Mouse (Mus musculus): ENCODE measurements around the gene Gbp2. TPM values are rescaled to one million over a fixed set of nuclear protein-coding genes. Genes with fewer than 3 reads are reported as not detected.

The Gbp2 gene
- polyA plus RNA-seq (2012; rRNA removed) = 8.6 and 12.4 TPM in 2 replicates

GRCm38 (mm10) chr3:142620111-142620955, at the start of gene Gbp2:
TSS of gene Gbp2 (plus strand) at chr3:142620602.
- Histone ChIP-seq H3K27ac (ENCODE audit: insufficient read depth, low read length) (peak within 1 kb of the TSS; percentile 95), H3K4me3 (ENCODE audit: extremely low read depth, insufficient read depth, insufficient read length) (peak within 1 kb of the TSS; percentile 62), H3K4me1 (ENCODE audit: control insufficient read depth, insufficient read depth, insufficient read length) (peaks cover 12% of the 10 kb centered on the region), H3K36me3 (ENCODE audit: control insufficient read depth, insufficient read depth, low read length) (peaks cover 2% of the 10 kb centered on the region; the same call in 1 of the 2 replicates), H3K27me3 (ENCODE audit: control insufficient read depth, insufficient read depth, low read length) (no peaks in the 10 kb centered on the region)
- TF ChIP-seq CTCF (IDR thresholded peaks at IDR 0.05; ENCODE audit: extremely low read depth, insufficient read depth, insufficient read length, insufficient replicate concordance) = no peak
- no peak for TF ChIP-seq POLR2A (IDR thresholded peaks at IDR 0.05; ENCODE audit: low read depth, low read length)
- 3% methylated on average over 4 of the region's 4 CpGs for WGBS
- DNase-seq (ENCODE audit: low read depth in 1 of 2, low spot score in 2 of 2) = no peak

- TF ChIP-seq CTCF (IDR thresholded peaks at IDR 0.05; ENCODE audit: extremely low read depth, insufficient read depth, insufficient read length, insufficient replicate concordance) (no peak), POLR2A (IDR thresholded peaks at IDR 0.05; ENCODE audit: low read depth, low read length) (no peak)
- Histone ChIP-seq H3K27ac (ENCODE audit: insufficient read depth, low read length) (no peak overlapping the region), H3K4me3 (ENCODE audit: extremely low read depth, insufficient read depth, insufficient read length) (no peak overlapping the region), H3K27me3 (ENCODE audit: control insufficient read depth, insufficient read depth, low read length) (no peaks in the 10 kb centered on the region), H3K36me3 (ENCODE audit: control insufficient read depth, insufficient read depth, low read length) (peaks cover 24% of the 10 kb centered on the region), H3K4me1 (ENCODE audit: control insufficient read depth, insufficient read depth, insufficient read length) (no peaks in the 10 kb centered on the region)
- DNase-seq (ENCODE audit: low read depth in 1 of 2, low spot score in 2 of 2) = no peak
- 88% methylated on average over 4 of the region's 4 CpGs for WGBS
These were observed 49.7 kb upstream of the Gbp2 start for GRCm38 (mm10) chr3:142570738-142571137.

GRCm38 (mm10) chr3:142577108-142577507, 43.3 kb upstream of the Gbp2 start:
- H3K27me3 ChIP-seq (ENCODE audit: control insufficient read depth, insufficient read depth, low read length) = no peaks in the 10 kb centered on the region
- no peaks in the 10 kb centered on the region; the same call in 1 of the 2 replicates for H3K36me3 ChIP-seq (ENCODE audit: control insufficient read depth, insufficient read depth, low read length)
- no peak overlapping the region for H3K4me3 ChIP-seq (ENCODE audit: extremely low read depth, insufficient read depth, insufficient read length)
- TF ChIP-seq CTCF (IDR thresholded peaks at IDR 0.05; ENCODE audit: extremely low read depth, insufficient read depth, insufficient read length, insufficient replicate concordance) = no peak
- TF ChIP-seq POLR2A (IDR thresholded peaks at IDR 0.05; ENCODE audit: low read depth, low read length) = no peak
- H3K4me1 ChIP-seq (ENCODE audit: control insufficient read depth, insufficient read depth, insufficient read length) = peaks cover 3% of the 10 kb centered on the region; the same call in 1 of the 2 replicates
- no peak overlapping the region for H3K27ac ChIP-seq (ENCODE audit: insufficient read depth, low read length)
- WGBS = 68% methylated on average over 3 of the region's 3 CpGs
- DNase-seq (ENCODE audit: low read depth in 1 of 2, low spot score in 2 of 2) = no peak

- peaks cover 3% of the 10 kb centered on the region; the same call in 1 of the 2 replicates for H3K4me1 ChIP-seq (ENCODE audit: control insufficient read depth, insufficient read depth, insufficient read length)
- TF ChIP-seq CTCF (IDR thresholded peaks at IDR 0.05; ENCODE audit: extremely low read depth, insufficient read depth, insufficient read length, insufficient replicate concordance) (no peak), POLR2A (IDR thresholded peaks at IDR 0.05; ENCODE audit: low read depth, low read length) (no peak)
- 67% methylated on average over 4 of the region's 4 CpGs for WGBS
- DNase-seq (ENCODE audit: low read depth in 1 of 2, low spot score in 2 of 2) = no peak
- H3K27ac ChIP-seq (ENCODE audit: insufficient read depth, low read length) = no peak overlapping the region
- H3K36me3 ChIP-seq (ENCODE audit: control insufficient read depth, insufficient read depth, low read length) = no peaks in the 10 kb centered on the region
- H3K27me3 ChIP-seq (ENCODE audit: control insufficient read depth, insufficient read depth, low read length) = no peaks in the 10 kb centered on the region
- H3K4me3 ChIP-seq (ENCODE audit: extremely low read depth, insufficient read depth, insufficient read length) = no peak overlapping the region
These were observed 42.1 kb upstream of the Gbp2 start for GRCm38 (mm10) chr3:142578342-142578741.

GRCm38 (mm10) chr3:142583067-142583466, 37.3 kb upstream of the Gbp2 start:
- H3K27me3 ChIP-seq (ENCODE audit: control insufficient read depth, insufficient read depth, low read length) = no peaks in the 10 kb centered on the region
- H3K27ac ChIP-seq (ENCODE audit: insufficient read depth, low read length) = no peak overlapping the region
- WGBS = 84% methylated on average over 4 of the region's 4 CpGs
- no peak for TF ChIP-seq POLR2A (IDR thresholded peaks at IDR 0.05; ENCODE audit: low read depth, low read length)
- no peaks in the 10 kb centered on the region for H3K4me1 ChIP-seq (ENCODE audit: control insufficient read depth, insufficient read depth, insufficient read length)
- no peak for DNase-seq (ENCODE audit: low read depth in 1 of 2, low spot score in 2 of 2)
- no peaks in the 10 kb centered on the region for H3K36me3 ChIP-seq (ENCODE audit: control insufficient read depth, insufficient read depth, low read length)
- no peak overlapping the region for H3K4me3 ChIP-seq (ENCODE audit: extremely low read depth, insufficient read depth, insufficient read length)

GRCm38 (mm10) chr3:142587386-142587785, 33.0 kb upstream of the Gbp2 start:
- H3K4me3 ChIP-seq (ENCODE audit: extremely low read depth, insufficient read depth, insufficient read length) = no peak overlapping the region
- no peak for DNase-seq (ENCODE audit: low read depth in 1 of 2, low spot score in 2 of 2)

GRCm38 (mm10) chr3:142588888-142589287, 31.5 kb upstream of the Gbp2 start:
- H3K27me3 ChIP-seq (ENCODE audit: control insufficient read depth, insufficient read depth, low read length) = no peaks in the 10 kb centered on the region
- no peak overlapping the region for H3K4me3 ChIP-seq (ENCODE audit: extremely low read depth, insufficient read depth, insufficient read length)
- no peak for DNase-seq (ENCODE audit: low read depth in 1 of 2, low spot score in 2 of 2)
- H3K4me1 ChIP-seq (ENCODE audit: control insufficient read depth, insufficient read depth, insufficient read length) = peaks cover 10% of the 10 kb centered on the region
- H3K27ac ChIP-seq (ENCODE audit: insufficient read depth, low read length) = no peak overlapping the region
- WGBS = 77% methylated on average over 2 of the region's 2 CpGs
- no peak for TF ChIP-seq CTCF (IDR thresholded peaks at IDR 0.05; ENCODE audit: extremely low read depth, insufficient read depth, insufficient read length, insufficient replicate concordance)
- TF ChIP-seq POLR2A (IDR thresholded peaks at IDR 0.05; ENCODE audit: low read depth, low read length) = no peak
- no peaks in the 10 kb centered on the region for H3K36me3 ChIP-seq (ENCODE audit: control insufficient read depth, insufficient read depth, low read length)

More at GRCm38 (mm10) chr3:142587386-142587785, 33.0 kb upstream of the Gbp2 start:
- Histone ChIP-seq H3K4me1 (ENCODE audit: control insufficient read depth, insufficient read depth, insufficient read length) (peaks cover 10% of the 10 kb centered on the region), H3K27ac (ENCODE audit: insufficient read depth, low read length) (no peak overlapping the region), H3K36me3 (ENCODE audit: control insufficient read depth, insufficient read depth, low read length) (no peaks in the 10 kb centered on the region), H3K27me3 (ENCODE audit: control insufficient read depth, insufficient read depth, low read length) (no peaks in the 10 kb centered on the region)
- TF ChIP-seq CTCF (IDR thresholded peaks at IDR 0.05; ENCODE audit: extremely low read depth, insufficient read depth, insufficient read length, insufficient replicate concordance) (no peak), POLR2A (IDR thresholded peaks at IDR 0.05; ENCODE audit: low read depth, low read length) (no peak)
